Mouse (Mus musculus) liver, embryonic 14.5 days (tissue): ENCODE data around the gene Cetn2.
A peak's percentile ranks its signal among the peaks of the same experiment; 100 is the strongest.

Source experiments
- CTCF ChIP-seq: IDR thresholded peaks from 2 replicates; pipeline ENCODE4 v1.5.1; 2016; ENCODE audit warnings: antibody characterized with exemption, low read depth, control low read depth
- EP300 ChIP-seq: IDR thresholded peaks from 2 replicates; pipeline ENCODE4 v1.6.1; 2016; ENCODE audit warnings: antibody characterized with exemption, low read depth

- TF ChIP-seq CTCF (peak; percentile 17; the same call in 1 of the 2 replicates), EP300 (no peak)
These were observed 9.8 kb downstream of the Cetn2 start for GRCm38 (mm10) chrX:72908404-72908741.
